Mouse (Mus musculus): ENCODE measurements at regions not wholly inside any gene's neighbourhood (a gene's known extent, or its start where the extent isn't known, plus 50 kb on each side); places are given as distances from the start of the nearest gene placed in this dataset.
"Not testable (repeated sequence)": the region's sequence is repeated elsewhere in the genome, so short reads cannot be mapped to it uniquely, and the experiment has no call there.

GRCm38 (mm10) chr11:31564742-31565510 is 106.8 kb downstream of the Bod1 start:
- Histone ChIP-seq H3K4me3 (ENCODE audit: low read depth, low read length) (no peak overlapping the region), H3K27ac (ENCODE audit: low read depth, low read length) (no peak overlapping the region), H3K36me3 (ENCODE audit: control insufficient read depth, insufficient read depth, low read length) (no peaks in the 10 kb centered on the region), H3K9me3 (replicated peaks; ENCODE audit: control insufficient read depth, low read length) (no peaks in the 10 kb centered on the region), H3K4me1 (ENCODE audit: control insufficient read depth, insufficient read depth, low read length) (no peaks in the 10 kb centered on the region), H3K4me2 (ENCODE audit: low read length) (no peak overlapping the region), H3K9ac (ENCODE audit: low read length) (no peak overlapping the region), H3K27me3 (replicated peaks; ENCODE audit: control insufficient read depth, insufficient read depth, low read length) (no peaks in the 10 kb centered on the region)
- 88% methylated on average over 13 of the region's 13 CpGs for WGBS
- DNase-seq (ENCODE audit: low spot score) = no peak
- ATAC-seq = no peak

GRCm38 (mm10) chr11:31563826-31564741 is 107.6 kb downstream of the Bod1 start:
- H3K4me1 ChIP-seq (ENCODE audit: control insufficient read depth, insufficient read depth, low read length) = no peaks in the 10 kb centered on the region
- 80% methylated on average over 10 of the region's 10 CpGs for WGBS
- H3K9ac ChIP-seq (ENCODE audit: low read length) = no peak overlapping the region
- no peak overlapping the region for H3K4me3 ChIP-seq (ENCODE audit: low read depth, low read length)
- H3K4me2 ChIP-seq (ENCODE audit: low read length) = no peak overlapping the region
- no peaks in the 10 kb centered on the region for H3K9me3 ChIP-seq (replicated peaks; ENCODE audit: control insufficient read depth, low read length)
- no peaks in the 10 kb centered on the region for H3K27me3 ChIP-seq (replicated peaks; ENCODE audit: control insufficient read depth, insufficient read depth, low read length)
- DNase-seq (ENCODE audit: low spot score) = no peak
- H3K27ac ChIP-seq (ENCODE audit: low read depth, low read length) = no peak overlapping the region
- no peaks in the 10 kb centered on the region for H3K36me3 ChIP-seq (ENCODE audit: control insufficient read depth, insufficient read depth, low read length)
- no peak for ATAC-seq

DNA sequence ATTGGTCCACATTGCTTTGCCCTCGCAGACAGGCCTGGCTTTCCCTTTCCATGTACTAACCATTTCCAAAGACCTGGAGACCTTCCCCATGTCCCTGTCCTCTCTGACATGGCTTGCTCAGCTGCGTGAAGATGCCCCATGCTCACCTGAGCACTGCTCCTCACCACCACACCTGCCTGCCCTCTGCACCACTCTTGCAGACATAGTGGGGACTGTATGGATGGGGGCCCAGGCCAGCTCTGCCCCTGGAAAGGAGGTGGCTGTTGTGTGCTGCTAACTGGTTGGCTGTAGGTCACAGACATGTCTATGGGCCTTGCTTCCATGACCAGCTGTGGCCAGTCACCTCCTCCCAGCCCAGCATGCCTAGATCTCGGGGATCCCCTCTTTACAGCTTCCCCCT is 108.7 kb downstream of the Bod1 start:
- Histone ChIP-seq H3K9ac (ENCODE audit: low read length) (no peak overlapping the region), H3K27me3 (replicated peaks; ENCODE audit: control insufficient read depth, insufficient read depth, low read length) (no peaks in the 10 kb centered on the region), H3K4me1 (ENCODE audit: control insufficient read depth, insufficient read depth, low read length) (no peaks in the 10 kb centered on the region), H3K27ac (ENCODE audit: low read depth, low read length) (no peak overlapping the region), H3K4me3 (ENCODE audit: low read depth, low read length) (no peak overlapping the region), H3K4me2 (ENCODE audit: low read length) (no peak overlapping the region), H3K36me3 (ENCODE audit: control insufficient read depth, insufficient read depth, low read length) (no peaks in the 10 kb centered on the region), H3K9me3 (replicated peaks; ENCODE audit: control insufficient read depth, low read length) (no peaks in the 10 kb centered on the region)
- ATAC-seq (no peak), DNase-seq (ENCODE audit: low spot score) (no peak)
- WGBS = 89% methylated on average over 3 of the region's 3 CpGs

DNA sequence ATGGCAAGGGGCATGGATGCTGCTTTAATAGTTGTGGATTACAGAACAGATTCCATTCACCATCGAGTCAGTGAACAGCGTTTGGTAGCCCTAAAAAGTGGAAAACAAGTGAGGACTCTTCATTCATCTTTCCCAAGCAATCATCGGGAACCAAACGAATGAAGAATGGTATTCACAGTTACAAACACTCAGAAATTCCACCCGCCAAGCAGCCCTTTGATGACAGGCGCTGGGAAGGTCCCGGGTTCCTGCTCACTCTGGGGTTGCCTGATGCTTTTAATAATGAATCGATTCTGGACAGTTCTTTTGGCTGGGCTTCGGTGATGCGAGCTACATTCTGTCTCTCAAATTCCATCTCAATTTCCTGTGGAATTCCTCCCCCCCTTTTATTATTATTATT is 110.9 kb downstream of the Bod1 start:
- 78% methylated on average over 10 of the region's 10 CpGs for WGBS
- Histone ChIP-seq H3K4me1 (ENCODE audit: control insufficient read depth, insufficient read depth, low read length) (no peaks in the 10 kb centered on the region), H3K27me3 (replicated peaks; ENCODE audit: control insufficient read depth, insufficient read depth, low read length) (no peaks in the 10 kb centered on the region), H3K36me3 (ENCODE audit: control insufficient read depth, insufficient read depth, low read length) (no peaks in the 10 kb centered on the region), H3K4me2 (ENCODE audit: low read length) (no peak overlapping the region), H3K9ac (ENCODE audit: low read length) (no peak overlapping the region), H3K4me3 (ENCODE audit: low read depth, low read length) (no peak overlapping the region), H3K27ac (ENCODE audit: low read depth, low read length) (no peak overlapping the region), H3K9me3 (replicated peaks; ENCODE audit: control insufficient read depth, low read length) (no peaks in the 10 kb centered on the region)
- ATAC-seq (no peak), DNase-seq (ENCODE audit: low spot score) (no peak)

GRCm38 (mm10) chr11:31555042-31555441 is 116.6 kb downstream of the Bod1 start:
- WGBS = 89% methylated on average over 4 of the region's 4 CpGs
- ATAC-seq (no peak), DNase-seq (ENCODE audit: low spot score) (no peak)
- H3K27me3 ChIP-seq (replicated peaks; ENCODE audit: control insufficient read depth, insufficient read depth, low read length) = no peaks in the 10 kb centered on the region
- H3K4me1 ChIP-seq (ENCODE audit: control insufficient read depth, insufficient read depth, low read length) = no peaks in the 10 kb centered on the region
- H3K4me3 ChIP-seq (ENCODE audit: low read depth, low read length) = no peak overlapping the region
- no peaks in the 10 kb centered on the region for H3K9me3 ChIP-seq (replicated peaks; ENCODE audit: control insufficient read depth, low read length)
- H3K4me2 ChIP-seq (ENCODE audit: low read length) = no peak overlapping the region
- H3K27ac ChIP-seq (ENCODE audit: low read depth, low read length) = no peak overlapping the region
- H3K36me3 ChIP-seq (ENCODE audit: control insufficient read depth, insufficient read depth, low read length) = no peaks in the 10 kb centered on the region
- no peak overlapping the region for H3K9ac ChIP-seq (ENCODE audit: low read length)

DNA sequence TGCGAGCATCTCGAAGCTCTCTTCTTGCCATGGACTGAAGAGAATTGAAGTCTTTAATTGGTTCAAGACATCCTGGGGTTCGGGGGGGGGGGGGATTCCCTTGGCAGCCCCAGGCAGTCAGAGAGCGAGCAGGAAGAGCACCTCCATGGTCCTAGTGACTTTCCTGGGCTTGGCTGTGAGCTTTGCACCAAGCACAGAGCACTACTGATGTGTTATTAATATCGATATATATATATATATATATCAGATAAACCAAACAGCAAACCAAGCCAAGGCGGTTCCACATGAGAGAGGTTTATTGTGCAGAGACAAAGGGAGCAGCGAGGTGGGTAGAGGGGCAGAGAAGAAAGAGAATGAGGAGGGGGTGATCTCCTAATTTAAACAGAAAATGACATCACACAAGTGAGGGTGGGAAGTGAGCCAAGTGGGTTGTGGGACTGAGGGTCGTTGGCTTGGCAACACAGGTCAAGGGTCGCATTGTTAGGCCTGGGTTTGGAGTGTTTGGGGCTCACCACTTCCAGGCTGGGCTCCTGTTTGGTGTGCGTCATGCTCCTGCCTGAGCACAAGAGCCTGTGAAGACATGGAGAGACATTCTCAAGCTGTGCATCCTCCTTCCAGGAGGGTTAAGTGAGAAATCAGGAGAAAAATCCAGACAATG is 119.9 kb downstream of the Bod1 start:
- Histone ChIP-seq H3K4me2 (ENCODE audit: low read length) (no peak overlapping the region), H3K36me3 (ENCODE audit: control insufficient read depth, insufficient read depth, low read length) (no peaks in the 10 kb centered on the region), H3K4me3 (ENCODE audit: low read depth, low read length) (no peak overlapping the region), H3K4me1 (ENCODE audit: control insufficient read depth, insufficient read depth, low read length) (no peaks in the 10 kb centered on the region), H3K9ac (ENCODE audit: low read length) (no peak overlapping the region), H3K27me3 (replicated peaks; ENCODE audit: control insufficient read depth, insufficient read depth, low read length) (no peaks in the 10 kb centered on the region), H3K27ac (ENCODE audit: low read depth, low read length) (no peak overlapping the region), H3K9me3 (replicated peaks; ENCODE audit: control insufficient read depth, low read length) (no peaks in the 10 kb centered on the region)
- DNase-seq (ENCODE audit: low spot score) (no peak), ATAC-seq (peak; percentile 18; the same call in 1 of the 2 replicates)
- WGBS = 56% methylated on average over 10 of the region's 10 CpGs

DNA sequence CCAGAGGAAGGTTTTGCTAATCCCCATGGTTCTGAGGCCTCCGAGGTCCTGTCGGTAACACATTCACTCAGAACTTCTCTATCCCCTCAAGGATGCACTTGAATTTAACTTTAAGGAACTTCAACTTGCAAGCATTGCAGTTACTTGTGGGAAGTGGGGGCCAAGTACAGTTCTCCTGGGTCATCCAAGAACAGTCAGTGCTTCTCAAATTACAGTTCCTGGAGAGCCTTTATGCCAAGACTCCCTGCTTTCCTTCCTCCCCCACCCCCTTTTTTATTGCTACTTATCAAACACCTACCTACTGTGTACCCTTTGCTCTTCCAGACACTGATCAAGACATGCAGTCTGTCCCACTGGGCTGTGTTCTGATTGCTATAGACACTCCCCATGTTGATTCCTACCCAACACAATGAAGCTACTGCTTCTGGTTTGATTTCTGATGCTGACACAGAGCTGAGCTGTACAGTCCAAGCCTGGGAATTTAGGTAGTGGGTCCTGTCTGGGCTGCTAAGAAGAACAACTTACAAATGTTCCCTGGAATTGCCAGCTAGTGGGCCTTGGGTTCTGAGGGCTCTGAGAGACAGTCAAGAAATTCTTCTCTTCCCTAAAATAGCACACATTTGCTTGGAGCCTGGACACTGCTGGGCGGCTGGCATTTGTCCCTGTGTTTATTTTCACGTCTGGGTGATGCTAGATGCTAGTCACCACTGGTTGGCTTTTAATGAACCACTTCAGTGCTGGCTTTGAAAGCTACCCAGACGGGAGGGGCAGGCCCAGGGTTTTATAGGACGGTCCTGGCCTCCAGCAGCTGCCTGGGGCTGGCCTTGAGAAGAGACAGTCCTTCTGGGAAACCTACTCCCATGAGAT is 120.7 kb downstream of the Bod1 start:
- no peaks in the 10 kb centered on the region for H3K27me3 ChIP-seq (replicated peaks; ENCODE audit: control insufficient read depth, insufficient read depth, low read length)
- 66% methylated on average over 6 of the region's 6 CpGs for WGBS
- H3K4me1 ChIP-seq (ENCODE audit: control insufficient read depth, insufficient read depth, low read length) = no peaks in the 10 kb centered on the region
- H3K9ac ChIP-seq (ENCODE audit: low read length) = no peak overlapping the region
- H3K4me2 ChIP-seq (ENCODE audit: low read length) = no peak overlapping the region
- no peaks in the 10 kb centered on the region for H3K36me3 ChIP-seq (ENCODE audit: control insufficient read depth, insufficient read depth, low read length)
- H3K4me3 ChIP-seq (ENCODE audit: low read depth, low read length) = no peak overlapping the region
- no peak overlapping the region for H3K27ac ChIP-seq (ENCODE audit: low read depth, low read length)
- no peaks in the 10 kb centered on the region for H3K9me3 ChIP-seq (replicated peaks; ENCODE audit: control insufficient read depth, low read length)
- ATAC-seq = no peak
- peak; percentile 8 for DNase-seq (ENCODE audit: low spot score)

DNA sequence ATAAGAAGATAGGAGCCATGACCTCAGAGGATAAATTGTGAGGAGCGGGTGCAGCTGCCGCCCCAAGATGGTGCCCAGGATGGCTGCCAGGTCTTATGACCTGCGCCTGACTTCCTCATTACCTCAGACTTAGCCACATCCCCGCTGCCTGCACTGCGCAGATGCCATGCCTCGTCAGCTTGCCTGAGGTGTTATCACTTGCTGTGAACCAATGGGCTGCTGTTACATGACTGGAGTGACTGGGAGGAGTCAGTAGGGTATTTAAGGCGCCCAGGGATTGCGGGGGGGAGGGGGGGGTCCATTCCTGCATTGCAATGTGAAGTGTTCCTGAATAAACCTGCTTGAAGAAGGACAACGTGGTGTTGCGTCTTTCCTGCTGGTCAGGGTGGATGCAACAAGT is 126.2 kb downstream of the Bod1 start:
- DNase-seq (ENCODE audit: low spot score); H3K27ac ChIP-seq (ENCODE audit: low read depth, low read length); ATAC-seq; H3K9me3 ChIP-seq (replicated peaks; ENCODE audit: control insufficient read depth, low read length); H3K9ac ChIP-seq (ENCODE audit: low read length); H3K36me3 ChIP-seq (ENCODE audit: control insufficient read depth, insufficient read depth, low read length); H3K27me3 ChIP-seq (replicated peaks; ENCODE audit: control insufficient read depth, insufficient read depth, low read length); H3K4me1 ChIP-seq (ENCODE audit: control insufficient read depth, insufficient read depth, low read length); H3K4me2 ChIP-seq (ENCODE audit: low read length); H3K4me3 ChIP-seq (ENCODE audit: low read depth, low read length): not testable (repeated sequence)
- 86% methylated on average over 10 of the region's 10 CpGs for WGBS
